ENCODE assay signal across 11 mouse cellular contexts in the genomic region with DNA sequence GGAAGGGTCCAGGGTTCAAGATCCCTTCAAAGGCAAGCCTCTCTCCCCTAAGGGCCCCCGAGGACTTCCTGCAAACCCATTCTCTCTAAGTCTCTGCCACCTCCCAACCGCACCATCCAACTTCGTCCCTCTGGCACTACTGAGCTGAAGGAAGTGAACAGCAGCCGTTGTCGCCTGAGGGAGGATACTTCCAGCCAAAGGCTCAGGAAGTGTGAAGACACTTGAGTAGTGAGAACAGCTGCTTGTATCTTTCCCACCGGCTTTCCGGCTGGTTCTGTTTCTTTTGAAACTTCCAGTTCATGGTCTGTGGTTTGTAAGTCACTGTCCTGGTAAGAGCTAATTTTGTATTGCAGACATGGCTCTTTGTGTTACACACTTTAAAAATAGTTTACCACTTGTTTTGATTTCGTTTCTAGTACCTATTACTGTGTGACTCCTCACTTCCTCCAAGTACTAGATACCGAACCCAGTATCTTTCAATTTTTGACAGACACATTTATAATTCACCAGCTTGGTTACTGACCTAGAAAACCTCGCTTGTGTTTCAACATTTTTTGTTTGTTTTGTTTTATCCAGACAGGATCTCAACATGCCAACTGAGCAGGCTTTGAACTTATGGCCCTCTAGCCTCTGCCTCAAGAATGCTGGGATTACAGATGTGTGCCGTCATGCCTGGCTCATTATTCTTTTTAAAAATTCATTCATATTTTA. TPM values are rescaled to one million over a fixed set of nuclear protein-coding genes. Genes with fewer than 3 reads are reported as not detected.
DNase-seq lines count a peak whose midpoint lies in the region; TF ChIP-seq lines count a peak whose summit lies in the region.
"Had no signal": no experiment of that assay in that cellular context is flagged by ENCODE, and none has a peak within 500 bp of the region (broad histone marks: within the 10 kb centered on the region; RNA-seq: fewer than 3 reads in every experiment).

No protein-coding gene starts in this region.

- peak overlapping the region; percentile 68 for H3K4me2 ChIP-seq in myocyte (ENCODE audit: low read depth)

- TF ChIP-seq CTCF in gastrocnemius, adult 2 months (IDR thresholded peaks at IDR 0.05) = no peak
- TF ChIP-seq CTCF in cerebellum, adult 2 months (IDR thresholded peaks at IDR 0.05; ENCODE audit: borderline replicate concordance, insufficient read depth, low read depth, low read length) = no peak

- H3ac ChIP-seq in myocyte (ENCODE audit: control insufficient read depth, insufficient read length) = no peak overlapping the region

- H3K27me3 ChIP-seq in myocyte (ENCODE audit: control insufficient read depth, insufficient read depth, insufficient read length) = no peaks in the 10 kb centered on the region
- no peaks in the 10 kb centered on the region for H3K27me3 ChIP-seq in cerebellum, adult 2 months (ENCODE audit: control insufficient read depth, insufficient read depth, low read length)

- intact Hi-C loops in gastrocnemius, adult 2 months (cut with DNase I) = no loop called here

- 65% methylated on average over 11 of the region's 11 CpGs for WGBS in cerebellum, adult 2 months

- TF ChIP-seq POLR2A in myocyte (IDR thresholded peaks at IDR 0.05; ENCODE audit: insufficient read length, low read depth) = no peak
- TF ChIP-seq POLR2A in cerebellum, adult 2 months (IDR thresholded peaks at IDR 0.05; ENCODE audit: borderline replicate concordance, insufficient read depth, low read length) = no peak

- DNase-seq in gastrocnemius, adult 2 months = peak; percentile 36
- DNase-seq in gastrocnemius, postnatal 25 days = no peak
- peak; percentile 22 for DNase-seq in A20 (ENCODE audit: low read depth, low spot score)
- peak; percentile 23 to 31 for DNase-seq in frontal cortex, postnatal 10 days (ENCODE audit: low spot score in 2 of 2)
- no peak for DNase-seq in cerebellum, adult 2 months
- DNase-seq in lung, adult 18-20 months = no peak
- DNase-seq in ovary, postnatal 14 days (ENCODE audit: low spot score) = no peak
- DNase-seq: heart, postnatal 4 days had no signal

- no peak overlapping the region for H3K4me3 ChIP-seq in gastrocnemius, adult 2 months
- H3K4me3 ChIP-seq in myocyte = no peak overlapping the region
- no peak overlapping the region for H3K4me3 ChIP-seq in cerebellum, adult 2 months (replicated peaks; ENCODE audit: insufficient read depth, low read depth, low read length)

- H3K79me2 ChIP-seq in myocyte (ENCODE audit: control insufficient read depth, insufficient read depth) = no peaks in the 10 kb centered on the region

- H3K27ac ChIP-seq in gastrocnemius, adult 2 months = peak overlapping the region; percentile 28; the same call in 1 of the 2 replicates
- no peak overlapping the region for H3K27ac ChIP-seq in cerebellum, adult 2 months (ENCODE audit: insufficient read depth, low read length)
- H3K27ac ChIP-seq: liver, embryonic 14.5 days had no signal

- no peaks in the 10 kb centered on the region for H3K36me3 ChIP-seq in myocyte (ENCODE audit: control insufficient read depth, insufficient read depth)
- H3K36me3 ChIP-seq: G1E had no signal

- no peaks in the 10 kb centered on the region for H3K4me1 ChIP-seq in cerebellum, adult 2 months (ENCODE audit: control insufficient read depth, insufficient read depth, low read length)

TF ChIP-seq in myocyte, 11 proteins besides CTCF, POLR2A, EP300 and RAD21:
- TF ChIP-seq MYOG (IDR thresholded peaks at IDR 0.05; ENCODE audit: control insufficient read depth in 1 of 3, insufficient read depth in 1 of 3, insufficient read length in 2 of 3, low read depth in 2 of 3) = peak in 2 of 3 experiments; percentile 58 to 76
- peak; percentile 90 to 96 (median 96) for TF ChIP-seq MYOD1 (IDR thresholded peaks at IDR 0.05; ENCODE audit: control insufficient read depth in 1 of 3, insufficient read length in 2 of 3, low read depth in 2 of 3)
- no peak for TF ChIP-seq POLR2AphosphoS2 (IDR thresholded peaks at IDR 0.05; ENCODE audit: insufficient read length, low read depth)
- no peak for TF ChIP-seq MAX (IDR thresholded peaks at IDR 0.05; ENCODE audit: low read depth)
- TF ChIP-seq SRF (IDR thresholded peaks at IDR 0.05; ENCODE audit: control insufficient read depth, insufficient read length, low read depth) = no peak
- peak; percentile 76 for TF ChIP-seq TCF12 (IDR thresholded peaks at IDR 0.05; ENCODE audit: insufficient read depth, poor library complexity, severe bottlenecking)

RNA-seq across cellular contexts. Expression of gene Xpo6, which starts 35.9 kb away (rescaled TPM):
- total RNA-seq in gastrocnemius, adult 2 months (2021) = 10 to 100 TPM; 18.6 to 19.3 TPM
- 10 to 100 TPM; 15.8 to 16.0 TPM for total RNA-seq in gastrocnemius, postnatal 25 days (2021)
- polyA plus RNA-seq in myocyte (2012; fragmentation: generic; extraction: Trizol) = 36.4 TPM
- 154 and 162 TPM in 2 replicates for polyA plus RNA-seq in cerebellum, adult 2 months (2012; rRNA removed)

RNA-seq across cellular contexts. Expression of gene Sbk1, which starts 36.2 kb away (rescaled TPM):
- 10 to 100 TPM; 13.6 to 21.9 TPM for total RNA-seq in gastrocnemius, adult 2 months (2021)
- total RNA-seq in gastrocnemius, postnatal 25 days (2021) = 10 to 100 TPM; 22.2 to 25.0 TPM
- 16.1 TPM for polyA plus RNA-seq in myocyte (2012; fragmentation: generic; extraction: Trizol)
- polyA plus RNA-seq in cerebellum, adult 2 months (2012; rRNA removed) = 227 and 282 TPM in 2 replicates

Comparison
In these comparisons a context has a peak if more than half of its experiments do, and no peak if none do; other contexts are left out.
1. DNase-seq: peak in gastrocnemius, adult 2 months (single experiment), A20 (single experiment) and frontal cortex, postnatal 10 days (2 of 2); none in gastrocnemius, postnatal 25 days (single experiment), cerebellum, adult 2 months (0 of 2), lung, adult 18-20 months (0 of 2) and ovary, postnatal 14 days (single experiment).